Mouse (Mus musculus): ENCODE results near the gene Zfand6. TPM values are rescaled to one million over a fixed set of nuclear protein-coding genes. Genes with fewer than 3 reads are reported as not detected.

Gene Zfand6
- polyA plus RNA-seq (2017; shearing (Covaris generic)) = 100 to 1,000 TPM; 226 to 245 TPM

GRCm38 (mm10) chr7:84689251-84690100, at the start of gene Zfand6:
Zfand6 (minus strand) TSS chr7:84689959.

GRCm38 (mm10) chr7:84606293-84606749, 83.4 kb downstream of the Zfand6 start, which contains the start of gene Fah:
Fah (minus strand) TSS chr7:84606722.

Other genes with a start within 250 kb of the Zfand6 start
- under 1 TPM in 1 of 2 experiments, not detected in 1; 0.18 TPM for gene Gm2115, start 161.0 kb downstream of the Zfand6 start, polyA plus RNA-seq (2017; shearing (Covaris generic))
- 1 to 10 TPM; 6.9 to 9.5 TPM for gene Fah, start 83.2 kb downstream of the Zfand6 start, polyA plus RNA-seq (2017; shearing (Covaris generic))
- not detected for gene Olfr291, start 163.6 kb upstream of the Zfand6 start, polyA plus RNA-seq (2017; shearing (Covaris generic))

All from activated CD4-positive, CD25-positive, alpha-beta regulatory T cell (primary cell).